Mouse (Mus musculus) brain, embryonic 14.5 days (tissue): Measurements from ENCODE around the gene Arl14ep. TPM values are rescaled to one million over a fixed set of nuclear protein-coding genes. Genes with fewer than 3 reads are reported as not detected.

ENCODE experiments used
- DNase-seq: peaks from one replicate; pipeline ENCODE4 v3.0.0-alpha.2; 2011; ENCODE audit warnings: low read depth
- CTCF ChIP-seq: fragments of 200-500 bp; IDR thresholded peaks from 2 replicates; pipeline ENCODE4 v1.5.1; 2012; ENCODE audit warnings: inconsistent platforms, mild to moderate bottlenecking, moderate library complexity, borderline replicate concordance; ENCODE audit not compliant: insufficient read depth, insufficient read length; ENCODE audit errors: extremely low read depth
- POLR2A ChIP-seq: fragments of 200-500 bp; IDR thresholded peaks from 2 replicates; pipeline ENCODE4 v1.6.1; 2012; ENCODE audit warnings: mild to moderate bottlenecking, inconsistent platforms, borderline replicate concordance; ENCODE audit not compliant: poor library complexity, insufficient read depth, insufficient read length, severe bottlenecking; ENCODE audit errors: extremely low read depth
- polyA plus RNA-seq: library from polyadenylated mRNA; depleted of rRNA; stranded (reverse); fragments of >200 nt; gene quantifications from 2 replicates; pipeline ENCODE4 v1.2.3, GENCODE M21; 2012; rRNA removed

The Arl14ep gene
- polyA plus RNA-seq, 1 experiment, result 27.4 TPM

- TF ChIP-seq CTCF (no peak), POLR2A (no peak)
- DNase-seq, result peak; percentile 56
Observed at GRCm38 (mm10) chr2:106929906-106930305, 44.3 kb downstream of the Arl14ep start.

Other genes starting within 250 kb of the Arl14ep start
- not detected in 2 replicates for gene Fshb, start 85.2 kb upstream of the Arl14ep start, polyA plus RNA-seq